Mouse (Mus musculus) erythroblast, embryonic 14.5 days (primary cell): Measurements from ENCODE around the gene Insyn1.

Experiments
- GATA1 ChIP-seq: IDR thresholded peaks from 2 replicates; pipeline ENCODE4 v1.6.1; 2012; ENCODE audit warnings: low read length, inconsistent platforms, mixed read lengths
- TAL1 ChIP-seq: IDR thresholded peaks from 3 replicates; pipeline ENCODE4 v1.6.1; 2012; ENCODE audit warnings: low read length, inconsistent platforms, mixed read lengths

DNA sequence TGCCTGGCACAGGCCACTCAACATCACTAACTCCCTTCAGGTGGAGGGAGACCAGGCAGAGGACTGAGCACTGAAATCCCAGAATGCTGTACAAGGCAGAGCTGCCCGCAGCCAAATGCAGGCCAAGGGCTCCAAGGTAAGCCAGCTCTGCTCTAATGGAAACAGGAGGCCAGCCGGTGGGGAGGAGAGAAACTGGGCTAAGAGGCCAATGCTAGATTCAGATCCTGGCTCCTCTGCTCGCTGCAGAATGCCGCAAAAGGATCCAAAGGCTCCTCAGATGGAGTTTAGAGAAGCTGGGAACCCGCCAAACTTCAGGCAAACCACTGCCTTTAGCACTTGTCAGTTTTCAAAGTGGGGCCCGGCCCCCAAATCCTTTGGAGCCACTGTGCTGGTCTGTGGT lies 44.9 kb downstream of the Insyn1 start:
- TF ChIP-seq GATA1 (no peak), TAL1 (no peak)
